Mouse (Mus musculus) urinary bladder, postnatal 14 days (tissue): ENCODE measurements at regions not wholly inside any gene's neighbourhood (a gene's known extent, or its start where the extent isn't known, plus 50 kb on each side); places are given as distances from the start of the nearest gene placed in this dataset.
A peak's percentile ranks its signal among the peaks of the same experiment; 100 is the strongest.

Experiments
- DNase-seq: peaks from one replicate; pipeline ENCODE4 v3.0.0; 2021; ENCODE audit warnings: low spot score

DNA sequence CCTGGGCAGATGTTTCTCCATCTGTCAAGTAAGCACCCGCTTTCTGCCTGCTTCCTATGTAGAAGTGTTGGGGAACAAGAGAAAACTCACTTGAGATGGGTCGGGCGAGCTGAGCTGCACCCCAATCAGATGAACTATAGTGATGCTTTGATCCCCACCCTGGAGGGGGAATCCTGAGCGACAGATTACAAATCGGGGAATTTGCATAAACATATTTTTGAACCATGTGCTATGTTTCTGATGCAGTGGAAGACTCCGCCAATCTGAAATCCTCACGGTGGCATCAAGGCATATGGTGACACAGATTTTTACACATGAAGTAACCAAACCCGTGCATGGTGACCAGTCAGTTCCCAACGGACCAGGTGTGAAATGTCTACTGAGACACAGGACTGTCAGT is 231.4 kb upstream of the Chd6 start:
- no peak for DNase-seq

DNA sequence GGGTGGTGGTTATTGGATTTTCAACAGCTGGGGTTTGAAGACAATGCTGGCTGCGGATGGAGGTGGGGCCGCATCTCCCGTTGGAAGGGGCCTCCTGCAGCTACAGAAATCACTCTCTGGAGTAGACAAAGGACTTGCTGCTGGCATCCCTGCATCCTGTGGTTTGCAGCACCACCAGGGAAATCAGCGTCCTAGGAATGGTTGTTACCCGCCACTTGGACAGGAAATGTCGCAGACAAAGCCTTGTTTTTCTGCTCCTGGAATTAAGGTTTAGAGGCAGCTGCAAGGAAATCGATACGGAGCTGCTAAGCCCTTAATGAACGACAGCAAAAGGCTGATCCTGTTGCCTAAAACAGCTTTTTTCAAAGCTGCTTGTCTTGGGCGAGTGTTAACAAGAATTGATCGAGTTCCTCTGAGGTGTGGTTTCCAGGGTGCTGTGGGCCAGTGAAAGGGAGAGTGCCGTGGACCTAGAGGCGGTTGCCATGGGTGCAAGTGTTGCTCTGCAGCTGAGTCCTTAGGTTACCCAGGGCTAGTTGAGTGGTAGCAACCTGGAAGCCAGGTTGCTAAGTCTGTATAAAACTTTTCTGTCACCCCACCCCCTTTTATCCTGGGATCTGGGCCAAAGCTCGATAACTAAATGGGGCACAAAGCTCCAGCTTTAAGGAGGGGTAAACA is 230.6 kb upstream of the Chd6 start:
- DNase-seq, result no peak

DNA sequence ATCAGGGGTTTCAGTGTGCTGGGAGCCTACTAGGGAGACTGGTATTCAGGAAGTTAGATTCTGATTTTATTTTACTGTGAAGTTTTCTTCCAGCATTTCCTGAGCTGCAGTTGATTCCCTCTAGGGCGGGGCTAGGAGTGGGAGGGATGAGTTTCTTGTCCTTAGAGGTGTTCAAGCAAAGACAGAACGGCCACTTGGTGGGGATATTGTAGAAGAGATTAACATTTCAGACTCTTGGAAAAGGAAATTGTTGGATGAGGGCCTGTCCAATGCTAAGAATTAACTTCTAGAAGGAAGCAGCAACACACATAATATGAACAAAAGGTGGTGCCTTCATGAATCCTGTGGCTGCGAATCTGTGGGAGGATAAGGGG is 230.1 kb upstream of the Chd6 start:
- no peak for DNase-seq

- DNase-seq, result peak; percentile 19
Observed at GRCm38 (mm10) chr2:161332653-161333052, 223.8 kb upstream of the Chd6 start.

- no peak for DNase-seq
Observed at GRCm38 (mm10) chr2:161331850-161332365, 223.0 kb upstream of the Chd6 start.

DNA sequence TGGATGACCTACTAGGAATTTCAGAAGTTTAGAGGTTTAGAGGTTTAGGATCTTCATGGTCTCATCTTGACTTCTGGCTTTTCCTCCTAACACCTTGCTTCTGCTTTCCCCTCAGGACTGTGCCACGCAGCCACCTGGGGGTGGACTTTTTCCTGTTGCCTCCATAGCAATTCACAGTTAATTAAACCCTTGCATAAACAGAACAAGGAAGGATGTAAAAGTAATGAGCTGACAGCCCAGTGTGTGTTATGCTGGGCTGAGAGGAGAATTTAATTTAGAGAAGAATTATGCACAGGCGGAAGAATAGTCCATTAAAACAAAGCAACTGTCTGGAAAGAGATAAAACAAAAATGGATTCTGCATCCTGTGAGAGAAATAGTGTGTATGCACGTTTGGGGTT is 193.9 kb upstream of the Chd6 start:
- no peak for DNase-seq

GRCm38 (mm10) chr2:161268861-161269413 is 160.1 kb upstream of the Chd6 start:
- no peak for DNase-seq

DNA sequence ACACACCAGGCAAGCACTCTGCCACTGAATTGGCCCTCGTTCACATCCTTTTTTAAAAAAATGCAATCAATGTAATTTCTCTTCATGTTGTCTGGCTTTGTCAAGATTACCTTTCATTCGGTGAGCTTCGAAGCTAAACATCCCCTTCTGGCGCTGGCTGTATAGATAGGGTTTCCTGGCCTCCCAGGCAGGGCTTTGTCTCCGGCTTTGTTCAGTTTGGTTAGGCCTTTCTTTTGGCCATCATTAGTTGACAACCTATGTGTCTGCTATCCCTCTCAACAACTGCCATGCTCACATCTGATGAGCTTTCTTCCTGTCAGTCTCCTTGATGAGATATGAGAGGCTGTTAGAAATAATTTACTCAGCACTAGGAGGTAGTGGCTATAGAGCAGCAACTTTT is 157.6 kb upstream of the Chd6 start:
- DNase-seq, result no peak

DNA sequence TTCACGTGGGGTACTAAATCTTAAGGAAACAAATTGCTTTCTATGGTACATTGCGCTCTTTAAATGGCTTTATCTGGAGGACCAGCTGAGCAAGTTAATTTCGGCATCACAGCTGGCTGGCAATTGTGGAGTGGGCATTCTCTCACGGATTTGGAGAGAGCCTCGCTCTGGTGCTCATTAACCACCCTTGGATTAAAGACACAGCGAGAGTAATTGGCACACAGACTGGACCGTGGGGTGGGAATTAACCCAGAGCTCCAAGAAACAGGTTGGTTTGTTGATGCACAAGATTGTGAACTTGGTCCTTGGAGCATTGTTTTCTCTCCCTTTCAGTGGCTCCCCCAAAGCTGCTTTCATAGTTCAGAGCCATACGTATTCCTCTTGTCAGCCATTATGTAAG is 156.3 kb upstream of the Chd6 start:
- no peak for DNase-seq

DNA sequence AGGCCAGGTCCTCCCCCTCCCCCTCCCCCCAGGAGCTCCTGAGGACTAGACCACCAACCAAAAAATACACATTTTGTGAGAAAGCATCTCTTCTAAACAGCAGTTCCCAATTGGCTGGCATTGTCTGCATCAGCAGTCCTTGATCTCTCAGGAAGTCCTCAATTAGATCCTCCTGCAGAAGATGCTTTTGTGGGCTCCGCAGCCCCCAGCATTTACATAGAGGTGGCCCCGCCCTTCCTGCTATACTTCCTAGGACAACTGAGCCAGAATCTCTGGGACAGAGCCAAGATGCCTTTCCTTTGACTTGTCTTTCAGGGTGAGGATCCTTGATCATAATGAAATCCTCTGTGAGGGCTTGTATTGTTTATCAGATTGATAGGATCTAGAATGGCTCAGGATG is 143.9 kb upstream of the Chd6 start:
- no peak for DNase-seq

GRCm38 (mm10) chr2:161241665-161242064 is 132.8 kb upstream of the Chd6 start:
- no peak for DNase-seq

GRCm38 (mm10) chr2:161237280-161237819 is 128.5 kb upstream of the Chd6 start:
- DNase-seq, result no peak

GRCm38 (mm10) chr2:161233155-161233741 is 124.4 kb upstream of the Chd6 start:
- DNase-seq, result no peak

GRCm38 (mm10) chr2:161231405-161231804 is 122.5 kb upstream of the Chd6 start:
- DNase-seq, result no peak

DNA sequence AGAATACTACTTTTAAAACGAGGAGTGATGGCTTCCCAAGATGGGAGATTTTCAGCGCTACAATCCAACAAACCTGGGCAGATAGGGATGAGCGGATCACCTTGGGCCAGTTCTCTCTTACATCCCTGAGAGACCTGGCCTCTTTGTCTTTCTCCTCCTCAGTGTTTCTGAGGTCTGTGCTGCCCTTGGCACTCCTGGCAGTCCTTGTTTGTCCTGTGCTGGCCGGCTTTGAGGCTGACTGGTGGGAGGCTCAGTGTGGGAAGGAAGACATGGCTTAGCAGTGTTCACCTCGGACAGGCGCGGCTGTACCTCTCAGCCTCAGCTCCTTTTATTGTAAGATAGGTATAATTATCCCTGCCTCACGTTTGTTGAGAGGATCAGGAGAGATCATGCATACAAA is 106.9 kb upstream of the Chd6 start:
- no peak for DNase-seq

- peak; percentile 80 for DNase-seq
Observed at GRCm38 (mm10) chr2:161214681-161215458, 106.0 kb upstream of the Chd6 start.

DNA sequence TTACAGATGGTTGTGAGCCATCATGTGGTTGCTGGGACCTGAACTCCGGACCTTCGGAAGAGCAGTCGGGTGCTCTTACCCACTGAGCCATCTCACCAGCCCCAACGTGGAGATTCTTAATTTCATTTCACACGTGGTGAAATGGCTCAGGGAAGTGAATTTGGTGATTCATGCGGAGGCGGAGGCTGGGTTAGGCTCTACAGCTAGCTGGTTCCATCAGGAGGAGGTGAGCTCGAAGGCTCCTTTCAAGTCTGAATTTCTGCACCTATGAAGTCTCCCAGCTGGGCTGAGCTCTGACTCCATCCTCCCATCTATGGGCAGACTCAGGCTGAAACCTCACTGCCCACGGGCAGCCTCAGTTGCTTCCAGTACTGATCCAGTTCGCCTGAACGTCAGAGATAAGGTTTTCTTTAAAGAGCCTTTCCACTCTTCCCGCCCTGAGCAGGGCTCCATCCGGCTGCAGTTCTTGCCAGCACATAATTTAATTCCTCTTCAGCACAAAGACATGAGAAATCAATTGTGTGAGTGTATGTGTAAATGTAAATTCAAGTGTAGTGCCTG is 103.5 kb upstream of the Chd6 start:
- no peak for DNase-seq

GRCm38 (mm10) chr2:161196713-161197372 is 88.0 kb upstream of the Chd6 start:
- DNase-seq, result no peak

- DNase-seq, result no peak
Observed at GRCm38 (mm10) chr2:161187516-161187915, 78.6 kb upstream of the Chd6 start.

- DNase-seq, result no peak
Observed at GRCm38 (mm10) chr2:161185122-161185521, 76.2 kb upstream of the Chd6 start.

DNA sequence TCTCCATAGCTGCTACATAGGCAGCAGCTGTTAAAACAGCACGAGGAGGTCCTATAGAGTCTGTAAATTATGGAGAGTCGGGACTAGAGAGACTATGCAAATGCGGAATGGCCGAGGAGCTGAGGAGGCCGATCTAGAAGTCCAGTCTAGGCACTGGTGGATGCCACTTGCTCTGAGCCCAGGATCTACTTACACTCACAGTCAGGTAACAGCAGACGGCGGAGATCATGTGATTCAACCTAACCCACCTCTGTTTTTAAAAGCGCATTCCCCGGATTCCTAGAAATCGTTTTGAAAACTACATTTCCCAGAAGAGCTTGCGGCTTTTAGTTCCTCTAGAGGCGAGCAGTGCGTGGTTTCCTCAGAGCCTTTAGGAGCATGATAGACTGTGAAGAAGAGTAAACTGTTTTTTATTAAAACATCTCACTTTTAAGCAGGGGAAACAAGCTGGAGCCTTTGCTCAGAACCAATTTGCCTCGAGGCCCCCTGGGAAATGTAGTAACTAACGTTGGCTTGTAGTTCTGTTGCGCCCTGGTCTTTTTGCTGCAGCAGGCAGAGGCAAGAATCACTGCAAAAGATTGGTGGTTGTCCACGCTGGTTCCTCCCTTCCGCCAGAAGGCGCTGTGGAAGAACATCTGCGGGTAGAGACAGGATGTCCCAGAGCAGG is 68.6 kb upstream of the Chd6 start:
- DNase-seq, result peak; percentile 80
